Mouse (Mus musculus): ENCODE data around the gene Itpr1.

DNA sequence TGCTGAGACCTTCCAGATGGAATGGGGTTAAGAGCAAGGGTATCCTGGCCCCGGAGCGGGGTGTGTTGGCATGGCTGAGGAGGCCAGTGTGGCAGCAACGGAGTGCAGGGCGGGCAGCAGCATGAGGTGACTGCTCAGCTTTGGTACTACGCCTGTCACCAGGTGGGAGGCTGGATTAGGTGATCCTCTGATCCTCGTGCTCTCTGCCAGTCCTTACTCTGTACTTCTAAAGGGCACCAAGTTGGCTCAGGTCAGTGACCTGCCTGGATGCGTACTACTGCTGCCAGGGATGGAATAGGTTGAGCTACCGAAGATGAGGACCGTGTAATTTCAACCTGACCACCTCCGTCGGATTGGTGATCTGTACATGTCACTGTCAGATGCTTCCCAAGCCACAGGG, 245.9 kb downstream of the Itpr1 start:
- TF ChIP-seq CTCF (IDR thresholded peaks at IDR 0.05; ENCODE audit: low read depth, low read length) (no peak), GATA1 (IDR thresholded peaks at IDR 0.05; ENCODE audit: borderline replicate concordance, low read length) (no peak), POLR2AphosphoS5 (IDR thresholded peaks at IDR 0.05; ENCODE audit: insufficient replicate concordance, low read depth, low read length) (no peak)
